Mouse (Mus musculus) frontal cortex, postnatal 25 days (tissue): ENCODE results near the gene Il1rl1.

ENCODE experiments used
- DNase-seq, 2 experiments: peaks; one replicate each; pipeline ENCODE4 v3.0.0; 2022; ENCODE audit warnings: low spot score in 2 of 2

Il1rl1 gene

DNA sequence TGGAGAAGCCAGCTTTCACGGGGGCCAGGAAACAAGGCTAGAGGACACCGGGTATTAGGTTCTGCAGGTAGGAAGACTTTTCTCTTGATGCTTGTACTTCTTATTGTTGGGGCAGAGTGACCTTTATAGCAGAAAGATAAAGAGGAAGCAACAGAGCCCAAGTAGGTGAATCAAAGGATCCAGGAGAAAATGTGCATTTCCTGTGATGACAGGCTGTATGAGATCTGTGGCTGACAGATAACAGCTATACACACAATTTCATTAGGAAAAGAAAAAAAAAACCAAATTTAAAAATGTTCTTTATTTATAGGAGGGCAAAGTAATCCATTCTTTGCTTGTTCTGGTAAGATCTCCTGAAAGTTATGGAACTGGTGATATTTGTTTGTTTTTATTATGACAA, 8.0 kb downstream of the Il1rl1 start:
- no peak for DNase-seq

DNA sequence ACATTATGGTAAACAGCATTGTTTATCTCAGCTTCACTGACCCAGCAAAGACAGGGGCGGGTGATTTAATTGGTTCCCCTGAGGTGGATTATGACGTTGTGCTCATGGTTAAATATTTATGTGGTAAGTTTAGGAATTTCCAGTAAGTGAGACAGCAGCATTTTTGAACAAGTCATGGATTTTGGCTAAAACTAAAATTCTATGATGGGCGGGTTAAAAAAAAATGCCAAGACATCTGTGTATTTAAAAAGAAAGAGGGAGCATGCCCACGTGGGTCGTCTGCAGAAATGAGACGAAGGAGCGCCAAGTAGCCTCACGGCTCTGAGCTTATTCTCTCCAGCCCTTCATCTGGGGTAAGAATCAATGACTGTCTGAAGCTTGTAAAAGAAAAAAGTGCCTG, 10.1 kb downstream of the Il1rl1 start:
- no peak for DNase-seq

DNA sequence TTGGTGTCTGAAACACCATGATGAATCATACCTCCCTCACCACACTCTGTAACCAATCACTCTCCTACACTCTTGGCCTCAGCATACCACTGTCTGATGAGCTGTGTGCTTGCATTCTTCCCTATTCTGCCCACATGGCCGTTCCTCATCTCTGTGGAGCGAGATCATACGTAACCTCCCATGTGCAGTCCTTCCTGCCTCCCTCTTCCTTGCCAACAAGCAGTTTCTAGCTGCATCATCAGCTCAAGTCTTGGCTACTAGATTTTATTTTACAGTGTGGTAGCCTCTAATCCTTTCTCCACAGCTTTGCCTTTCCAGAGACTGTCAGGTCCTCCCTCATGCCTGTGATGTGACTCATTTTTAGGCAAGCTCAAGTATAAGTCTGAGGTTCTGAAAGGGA, 15.4 kb downstream of the Il1rl1 start:
- DNase-seq = no peak

DNA sequence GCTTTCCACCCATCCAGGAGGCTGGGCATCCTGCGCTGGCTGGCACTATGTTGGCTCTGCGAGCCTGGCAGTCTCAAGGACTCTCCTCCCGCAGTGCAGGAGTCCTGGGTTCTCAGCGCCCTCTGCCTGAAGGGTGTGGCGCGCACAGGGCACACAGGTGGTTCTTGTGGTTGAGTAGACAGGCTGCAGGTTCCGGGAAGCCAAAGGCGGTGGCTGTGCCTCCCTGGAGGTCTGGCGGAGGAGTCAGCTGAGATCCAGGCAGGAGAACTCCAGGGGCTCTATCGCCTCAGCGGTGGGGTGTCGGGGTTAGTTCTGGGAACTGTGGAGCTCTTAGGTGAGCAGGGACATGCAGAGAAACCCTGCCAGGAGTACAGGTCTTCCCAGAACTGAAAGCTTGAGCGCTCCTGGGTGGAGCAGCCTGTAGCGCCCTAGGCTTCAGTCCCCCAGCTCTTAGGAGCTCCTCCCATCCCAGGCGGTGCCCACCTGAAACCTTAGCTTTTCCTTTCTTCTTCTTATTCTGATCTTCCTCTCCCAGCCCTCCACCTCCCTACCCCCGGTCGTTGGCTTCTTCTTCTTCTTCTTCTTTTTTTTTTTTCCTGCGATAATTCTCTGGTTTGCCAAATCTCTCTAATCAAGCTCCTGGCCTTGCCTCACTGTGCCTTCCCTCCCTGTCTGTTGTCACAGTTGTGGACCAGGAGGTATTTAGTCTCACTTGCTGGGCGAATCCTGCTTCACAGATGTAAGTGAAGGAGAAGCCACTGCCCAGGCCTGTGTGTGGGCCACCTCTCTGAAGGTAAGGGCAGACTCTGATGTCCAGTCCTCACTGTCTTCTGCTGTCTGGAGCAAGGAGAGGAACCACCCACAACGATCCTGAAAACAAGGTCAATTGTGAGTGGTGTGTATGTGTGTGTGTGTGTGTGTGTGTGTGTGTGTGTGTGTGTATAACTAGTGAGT, 36.4 kb downstream of the Il1rl1 start, which contains the start of gene Il18r1:
TSS of gene Il18r1 (plus strand) at position 76 of the 954 bp plus-strand sequence.
- no peak for DNase-seq

DNA sequence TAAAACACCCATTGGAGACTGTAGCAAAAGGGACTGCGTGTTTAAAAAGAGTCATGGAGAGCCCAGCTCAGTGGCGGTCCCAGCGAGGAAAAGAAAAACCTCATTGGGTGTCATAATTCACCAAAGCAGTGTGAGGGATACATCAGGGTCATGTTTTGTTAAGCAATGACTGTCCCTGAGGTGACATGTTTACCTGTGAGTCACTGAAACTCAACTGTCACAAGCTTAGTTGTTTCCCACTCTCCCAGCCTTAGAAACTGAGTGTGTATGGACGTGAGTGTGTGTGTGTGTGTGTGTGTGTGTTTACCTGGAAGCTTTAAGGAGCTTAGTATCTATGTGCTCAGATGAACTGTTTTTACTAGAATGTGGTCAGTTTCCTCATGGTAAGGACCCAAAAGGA, 37.9 kb downstream of the Il1rl1 start:
- DNase-seq = no peak

DNA sequence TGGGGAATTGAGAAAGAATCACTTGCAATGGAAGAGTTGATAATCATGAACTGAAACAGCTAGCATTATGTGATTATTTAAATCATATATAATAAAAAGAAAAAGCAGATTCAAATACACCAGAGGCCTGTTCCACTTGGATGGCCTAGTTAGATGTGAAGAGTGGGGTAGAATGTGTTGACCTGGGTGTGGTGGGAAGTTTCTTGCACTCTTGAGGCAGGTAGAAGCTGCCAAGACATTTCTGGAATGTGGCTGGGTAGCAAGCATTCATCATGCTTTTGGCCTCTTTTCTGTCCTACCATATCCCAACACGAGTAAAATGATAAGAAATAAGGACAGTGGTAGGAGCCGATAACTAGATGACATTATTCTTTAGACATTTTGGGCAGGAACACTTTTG, 39.4 kb downstream of the Il1rl1 start:
- DNase-seq = no peak

DNA sequence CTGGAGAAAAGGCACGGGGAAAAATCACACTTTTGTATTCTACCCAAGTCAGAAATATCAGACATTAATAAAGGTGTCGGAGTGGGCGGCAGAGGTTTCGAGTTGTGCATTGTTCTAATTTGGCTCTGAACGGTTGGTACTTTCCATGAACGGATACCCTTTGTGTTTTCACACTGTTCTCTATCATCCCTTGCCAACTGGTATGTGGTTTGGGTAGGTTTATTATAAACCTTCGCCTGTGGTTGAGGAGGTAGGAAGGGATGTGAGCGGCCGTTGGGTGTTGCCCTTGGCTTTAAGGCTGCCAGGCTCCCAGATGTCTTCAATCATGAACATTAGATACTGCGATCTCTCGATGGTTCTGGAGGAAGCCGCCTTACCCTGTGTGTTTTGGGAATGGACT, 40.5 kb downstream of the Il1rl1 start:
- no peak for DNase-seq

DNA sequence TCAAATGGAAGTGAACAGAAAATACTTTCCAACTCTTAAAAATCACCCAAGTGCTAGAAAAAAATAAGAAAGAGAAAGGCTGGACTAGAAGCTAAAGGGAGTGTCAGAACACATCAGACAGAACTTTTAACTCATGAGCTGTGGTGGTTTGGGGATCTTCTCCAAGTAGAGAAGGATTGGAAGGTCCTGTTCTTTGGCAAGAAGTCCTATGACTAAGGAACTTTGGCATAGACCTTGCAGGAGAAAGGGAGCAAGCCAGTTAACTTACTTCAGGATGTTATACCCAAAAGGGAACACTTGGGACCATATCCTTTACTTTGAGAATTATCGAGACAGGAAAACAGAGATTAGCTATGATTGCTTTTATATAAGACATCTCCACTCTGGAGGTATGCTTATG, 43.0 kb downstream of the Il1rl1 start:
- DNase-seq = no peak

DNA sequence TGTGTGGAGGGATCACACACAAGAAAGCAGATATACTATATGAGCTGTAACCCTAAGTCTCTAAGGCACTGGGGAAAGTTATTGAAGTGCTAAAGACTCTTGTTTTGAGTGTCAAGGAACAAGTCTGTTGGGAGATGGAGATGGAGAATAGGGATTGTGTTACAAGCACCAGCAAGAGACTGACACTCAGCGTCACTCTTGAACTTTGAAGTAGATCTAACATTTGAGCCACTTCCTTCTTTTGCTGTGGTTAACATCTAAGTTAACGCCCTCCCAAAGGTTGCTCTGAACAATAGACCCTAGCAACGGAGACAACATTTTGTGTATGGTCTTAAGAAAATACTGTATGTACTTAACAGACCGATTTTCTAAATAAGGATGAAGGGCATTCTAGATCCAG, 44.3 kb downstream of the Il1rl1 start:
- no peak for DNase-seq

DNA sequence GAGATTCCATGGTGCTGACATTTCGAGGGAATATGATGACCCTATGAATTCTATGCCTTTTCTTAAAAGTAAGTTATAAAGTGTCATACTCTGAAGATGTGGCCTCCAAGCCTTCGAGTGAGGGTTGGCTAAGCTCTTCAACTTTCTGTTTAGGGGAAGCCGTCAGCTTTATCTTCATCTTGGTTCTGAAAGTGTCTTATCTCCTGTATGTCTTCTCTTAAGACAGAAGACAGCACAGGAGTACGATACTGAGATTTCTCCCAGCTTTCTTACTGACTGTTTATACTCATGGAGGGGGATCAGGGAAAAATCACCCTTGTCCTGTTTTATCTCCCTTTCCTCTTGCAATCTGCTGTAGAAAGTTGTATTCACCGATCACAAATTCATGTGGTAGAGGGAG, 45.0 kb downstream of the Il1rl1 start:
- DNase-seq = no peak

DNA sequence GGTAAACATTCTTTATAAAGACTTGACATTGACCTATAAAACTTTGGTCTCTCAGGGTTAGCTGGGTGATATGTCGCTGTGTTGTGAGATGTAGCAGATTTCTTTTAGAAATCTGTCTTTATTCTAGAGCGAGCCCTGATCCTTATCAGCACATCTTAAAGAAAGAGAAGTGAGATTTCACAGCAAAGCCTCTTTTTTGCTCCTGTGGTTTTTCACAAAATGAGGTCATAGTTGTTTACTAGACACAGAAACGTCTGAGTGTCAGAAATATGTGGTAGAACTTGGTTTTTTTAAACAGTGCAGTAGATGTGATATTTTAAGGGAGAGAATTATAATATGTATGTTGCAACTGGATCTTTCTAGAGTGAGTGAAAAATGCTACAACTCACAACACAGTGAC, 46.3 kb downstream of the Il1rl1 start:
- no peak for DNase-seq

DNA sequence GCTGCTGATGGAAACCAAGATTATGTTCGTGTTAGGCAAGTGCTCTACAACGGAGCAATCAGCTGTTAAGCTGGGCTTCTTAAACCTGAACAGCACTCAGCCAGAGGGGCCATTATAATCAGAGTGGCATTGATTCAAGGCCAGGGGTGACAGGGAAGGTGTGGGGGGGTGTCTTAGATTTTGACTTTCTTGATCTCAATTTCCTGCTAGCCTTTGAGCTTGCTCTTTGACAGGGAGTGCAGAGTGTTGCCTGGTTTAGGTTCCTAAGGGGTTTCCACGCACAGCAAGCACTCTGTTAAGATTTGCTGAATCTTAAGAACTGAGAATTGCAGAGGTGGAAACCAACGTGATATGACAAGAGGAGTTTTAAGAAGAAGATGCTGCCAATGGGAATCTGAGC, 47.4 kb downstream of the Il1rl1 start:
- no peak for DNase-seq

DNA sequence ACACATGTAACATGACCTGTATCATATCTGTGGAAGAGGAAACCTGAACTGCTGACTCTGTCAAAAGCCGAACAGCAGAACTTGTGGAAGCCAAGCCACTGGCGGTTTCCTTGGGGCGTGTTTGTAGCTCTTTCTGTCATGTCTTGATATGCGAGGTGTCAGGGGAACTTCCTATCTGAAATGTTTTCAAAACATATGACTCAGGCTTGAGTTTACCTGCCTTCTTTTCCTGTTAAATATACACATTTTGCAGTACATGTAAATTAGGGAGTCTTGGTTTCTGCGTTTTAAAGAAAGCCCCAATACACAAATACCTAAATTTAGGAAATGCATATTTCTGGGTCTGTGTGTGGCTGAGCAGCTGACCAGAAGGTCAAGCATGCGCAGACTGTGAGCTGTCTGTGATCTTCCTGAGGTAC, 50.1 kb downstream of the Il1rl1 start:
- DNase-seq = no peak

DNA sequence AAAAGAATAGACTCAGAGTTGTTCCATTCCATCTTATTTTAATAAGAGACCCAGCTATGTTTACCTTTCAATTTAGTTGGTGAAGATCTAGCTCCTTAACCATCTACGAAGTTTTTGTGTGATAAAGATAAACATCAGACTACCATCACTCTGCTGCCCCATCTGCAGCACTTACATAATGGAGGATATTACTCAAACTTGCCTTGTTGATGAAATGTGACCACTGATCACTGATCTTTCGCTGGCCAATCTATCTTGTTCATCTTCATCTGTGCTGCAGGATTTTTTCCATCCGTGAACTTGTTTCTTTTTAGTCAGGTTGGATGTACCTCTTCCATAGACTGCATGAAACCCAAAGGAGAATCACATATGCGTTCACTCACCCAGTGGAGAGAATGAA, 65.2 kb downstream of the Il1rl1 start:
- DNase-seq = no peak

DNA sequence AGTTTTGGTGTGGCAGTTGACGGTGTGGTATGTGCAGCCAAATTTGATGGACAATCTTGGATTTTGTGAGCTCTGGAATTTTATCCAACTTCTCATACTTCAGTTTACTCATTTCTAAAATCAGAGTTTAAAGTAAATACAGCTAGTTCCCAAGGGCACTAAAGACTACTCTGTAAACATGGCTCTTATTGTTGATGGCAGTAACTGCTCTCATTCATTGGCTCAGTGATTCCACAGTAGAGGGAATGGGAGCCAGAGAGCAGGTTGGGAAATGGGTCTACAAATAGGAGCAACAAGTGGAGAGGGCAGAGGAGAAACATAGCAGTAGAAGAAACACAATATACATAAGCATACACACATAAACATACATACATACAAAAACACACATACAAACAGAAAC, 70.3 kb downstream of the Il1rl1 start:
- DNase-seq = no peak

DNA sequence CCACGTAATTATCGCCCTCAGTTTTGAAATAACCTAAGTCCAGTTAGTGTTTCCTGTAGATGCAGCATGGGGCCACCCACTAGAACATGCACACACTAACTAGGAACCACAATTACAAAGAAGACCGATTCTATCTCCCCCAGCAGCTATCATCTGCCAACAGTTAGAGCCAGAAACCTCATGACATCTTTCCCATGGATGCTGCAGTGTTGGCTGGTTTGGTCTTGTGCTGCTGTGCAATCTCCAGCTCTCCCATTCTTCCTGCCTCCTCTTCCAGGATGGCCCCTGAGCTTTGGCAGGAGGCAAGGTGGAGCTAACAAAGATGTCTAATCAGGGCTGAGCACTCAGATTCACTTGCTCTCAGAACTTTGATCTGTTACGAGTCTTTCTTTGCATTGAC, 71.8 kb downstream of the Il1rl1 start:
- no peak for DNase-seq

DNA sequence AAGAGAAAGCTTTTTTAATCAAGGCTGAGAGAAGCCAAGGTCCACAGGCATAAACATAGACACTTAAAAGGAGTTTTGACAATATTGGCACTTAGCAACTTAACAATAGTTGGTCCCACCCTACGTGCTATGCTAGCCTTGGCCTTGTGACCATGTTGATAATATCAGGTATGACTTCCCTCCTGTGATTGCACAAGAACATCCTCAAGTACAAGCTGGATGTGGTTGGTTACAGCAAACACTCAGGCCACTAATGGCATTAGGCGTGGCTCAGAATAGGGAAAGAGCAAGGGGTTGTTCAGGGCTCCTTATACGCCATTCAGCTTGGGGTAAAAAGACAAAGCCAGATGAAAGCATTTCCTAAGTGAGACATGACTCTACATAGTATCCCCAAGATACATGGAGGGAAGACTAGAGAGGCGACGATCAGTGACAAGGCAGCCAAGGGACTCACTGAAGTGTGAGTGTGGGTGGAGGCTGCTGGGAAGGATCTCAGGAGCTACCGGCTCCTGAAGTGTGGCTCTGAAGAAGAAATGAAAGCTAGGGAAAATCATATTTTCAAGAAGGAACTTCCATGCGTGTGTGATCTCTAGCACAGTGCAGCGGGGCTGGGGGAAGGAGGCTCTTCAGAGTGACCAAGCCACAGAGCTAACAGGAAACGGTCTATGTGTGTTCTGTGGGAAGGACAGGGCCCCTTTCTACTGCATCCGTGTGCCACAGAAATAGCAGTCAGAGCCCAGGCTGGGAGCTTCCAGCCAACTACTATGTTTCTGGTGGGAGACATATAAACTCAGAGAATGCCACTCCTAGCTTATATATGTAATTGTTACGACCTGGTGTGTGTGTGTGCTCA, 72.4 kb downstream of the Il1rl1 start:
- DNase-seq = no peak

DNA sequence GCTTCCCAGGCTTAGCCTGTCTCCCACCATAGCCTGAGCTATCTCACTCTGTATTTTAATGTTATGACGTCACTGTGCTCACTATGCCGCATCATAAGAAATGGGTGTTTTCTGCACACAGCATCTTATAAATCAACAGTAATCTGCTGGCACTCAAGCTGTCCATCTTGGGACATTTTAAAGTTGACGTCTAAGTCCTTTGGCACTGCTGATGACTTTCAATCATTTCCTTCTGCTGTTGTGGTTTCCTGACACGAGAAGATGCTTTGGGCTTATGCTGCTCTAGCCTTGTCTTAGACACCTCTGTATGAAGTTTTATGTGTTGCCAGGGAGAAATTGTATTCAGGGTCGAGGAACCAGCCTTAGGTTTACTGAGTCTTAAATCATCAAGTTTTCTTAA, 75.2 kb downstream of the Il1rl1 start:
- no peak for DNase-seq
